Mouse (Mus musculus) lung, postnatal 0 days (tissue): ENCODE measurements around the gene Pafah1b3.

Source experiments
- CTCF ChIP-seq: IDR thresholded peaks from 2 replicates; pipeline ENCODE4 v1.5.1; 2016; ENCODE audit warnings: antibody characterized with exemption, mild to moderate bottlenecking
- EP300 ChIP-seq: IDR thresholded peaks from 2 replicates; pipeline ENCODE4 v1.6.1; 2016; ENCODE audit warnings: antibody characterized with exemption, mild to moderate bottlenecking, control low read depth

DNA sequence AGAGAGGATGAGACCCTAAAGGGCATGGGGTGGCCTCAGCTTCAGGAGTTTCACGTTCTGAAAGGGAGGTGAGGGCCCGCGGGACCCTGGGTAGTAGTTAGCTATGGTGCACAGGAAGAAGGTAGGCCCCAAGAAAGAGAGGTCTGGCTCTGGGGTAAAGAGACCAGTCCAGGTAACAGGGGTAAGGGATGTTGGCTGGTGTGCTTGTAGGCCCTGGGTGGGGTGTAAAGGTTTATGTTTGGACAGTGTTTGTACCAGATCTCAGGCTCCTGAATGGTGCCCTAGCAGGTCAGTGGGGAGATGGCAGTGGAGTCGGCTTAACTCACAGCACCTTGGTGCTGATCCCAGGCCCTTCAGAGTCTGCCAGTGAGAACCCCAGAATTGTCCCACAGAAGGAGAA, 28.8 kb downstream of the Pafah1b3 start:
- no peak for TF ChIP-seq EP300
- TF ChIP-seq CTCF: no peak
